ENCODE assay signal across 8 mouse cellular contexts in the genomic region with DNA sequence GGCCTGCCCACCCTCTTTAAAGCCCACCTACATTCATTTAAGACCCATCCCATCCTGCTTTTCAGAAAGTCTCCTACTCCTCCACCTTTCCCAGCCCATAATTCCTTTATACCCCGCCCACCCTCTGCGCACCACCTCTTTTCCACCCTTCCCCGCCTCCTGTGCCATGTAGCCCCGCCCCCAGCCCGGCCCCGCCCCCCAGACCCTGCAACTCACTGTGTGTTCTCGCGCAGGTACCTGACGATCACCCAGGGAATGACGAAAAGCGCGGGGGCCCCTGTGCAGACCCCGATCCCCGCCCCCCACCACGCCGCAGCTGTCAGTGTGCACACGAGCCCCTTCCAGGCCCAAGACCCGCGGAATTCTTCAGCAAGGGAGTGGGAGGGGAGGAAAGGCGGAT. TPM values are rescaled to one million over a fixed set of nuclear protein-coding genes. Genes with fewer than 3 reads are reported as not detected.
A peak's percentile ranks its signal among the peaks of the same experiment; 100 is the strongest.
DNase-seq lines count a peak whose midpoint lies in the region; ATAC-seq lines count a peak whose summit lies in the region.

No protein-coding gene starts in this region.

- H3K4me2 ChIP-seq in limb, embryonic 12.5 days = peak overlapping the region; percentile 66
- peak overlapping the region; percentile 64 for H3K4me2 ChIP-seq in neural tube, embryonic 12.5 days (replicated peaks)

- peaks cover 22% of the 10 kb centered on the region for H3K36me3 ChIP-seq in megakaryocyte, embryonic 14.5 days (replicated peaks; ENCODE audit: low read length)
- peaks cover 9% of the 10 kb centered on the region for H3K36me3 ChIP-seq in forebrain, embryonic 10.5 days (replicated peaks)
- H3K36me3 ChIP-seq in limb, embryonic 12.5 days = peaks cover 5% of the 10 kb centered on the region
- H3K36me3 ChIP-seq in neural tube, embryonic 12.5 days = no peaks in the 10 kb centered on the region

- 0 out of 2 replicates have a peak overlapping the region, but pooled peaks have one; percentile 20 for H3K27ac ChIP-seq in forebrain, embryonic 10.5 days
- no peak overlapping the region for H3K27ac ChIP-seq in limb, embryonic 12.5 days
- H3K27ac ChIP-seq in neural tube, embryonic 12.5 days = no peak overlapping the region

- H3K27me3 ChIP-seq in megakaryocyte, embryonic 14.5 days (replicated peaks) = peaks cover 56% of the 10 kb centered on the region
- H3K27me3 ChIP-seq in forebrain, embryonic 10.5 days (ENCODE audit: poor library complexity, severe bottlenecking) = peaks cover 70% of the 10 kb centered on the region
- H3K27me3 ChIP-seq in limb, embryonic 12.5 days = peaks cover 65% of the 10 kb centered on the region
- peaks cover 36% of the 10 kb centered on the region for H3K27me3 ChIP-seq in neural tube, embryonic 12.5 days (replicated peaks)

- no peak overlapping the region; the same call in 1 of the 2 replicates for H3K9ac ChIP-seq in limb, embryonic 12.5 days (replicated peaks)
- peak overlapping the region; percentile 45 for H3K9ac ChIP-seq in neural tube, embryonic 12.5 days

- WGBS in forebrain, embryonic 10.5 days = under 1% methylated on average over 20 of the region's 20 CpGs
- WGBS in limb, embryonic 12.5 days = 2% methylated on average over 20 of the region's 20 CpGs
- 2% methylated on average over 20 of the region's 20 CpGs for WGBS in neural tube, embryonic 12.5 days

- no peak for ATAC-seq in megakaryocyte, adult 5-6 weeks (ENCODE audit: poor library complexity, severe bottlenecking)
- ATAC-seq in limb, embryonic 12.5 days (ENCODE audit: insufficient number of reproducible peaks, insufficient read depth, low FRiP score, low TSS enrichment, low read depth) = no peak
- ATAC-seq in neural tube, embryonic 12.5 days (ENCODE audit: low FRiP score, low read depth) = 0 out of 2 replicates have a peak, but pooled peaks have one; percentile 26

- peak overlapping the region; percentile 78 for H3K4me3 ChIP-seq in megakaryocyte, embryonic 14.5 days (replicated peaks)
- peak overlapping the region; percentile 55 for H3K4me3 ChIP-seq in forebrain, embryonic 10.5 days
- peak overlapping the region; percentile 42 for H3K4me3 ChIP-seq in limb, embryonic 12.5 days (replicated peaks)
- H3K4me3 ChIP-seq in neural tube, embryonic 12.5 days = peak overlapping the region; percentile 33

- DNase-seq in forebrain, embryonic 10.5 days (ENCODE audit: extremely low spot score, low spot score) = peak; percentile 73
- no peak for DNase-seq in ovary, postnatal 10 days (ENCODE audit: low spot score)
- no peak for DNase-seq in layer of hippocampus, postnatal 25 days (ENCODE audit: extremely low spot score in 1 of 2, low spot score in 1 of 2)
- DNase-seq in natural killer cell, adult 2 months (ENCODE audit: low spot score in 2 of 2) = no peak

- H3K9me3 ChIP-seq in megakaryocyte, embryonic 14.5 days = no peaks in the 10 kb centered on the region
- no peaks in the 10 kb centered on the region for H3K9me3 ChIP-seq in forebrain, embryonic 10.5 days
- H3K9me3 ChIP-seq in limb, embryonic 12.5 days = no peaks in the 10 kb centered on the region
- H3K9me3 ChIP-seq in neural tube, embryonic 12.5 days = no peaks in the 10 kb centered on the region

- peaks cover 47% of the 10 kb centered on the region for H3K4me1 ChIP-seq in megakaryocyte, embryonic 14.5 days
- peaks cover 45% of the 10 kb centered on the region for H3K4me1 ChIP-seq in forebrain, embryonic 10.5 days
- peaks cover 30% of the 10 kb centered on the region for H3K4me1 ChIP-seq in limb, embryonic 12.5 days (replicated peaks)
- peaks cover 34% of the 10 kb centered on the region for H3K4me1 ChIP-seq in neural tube, embryonic 12.5 days

RNA-seq across cellular contexts. Expression of a gene that starts 5.8 kb away (rescaled TPM):
- polyA plus RNA-seq in megakaryocyte, embryonic 14.5 days (2012; ENCODE audit: insufficient read depth, low replicate concordance) = 1.2 TPM in 2 replicates
- not detected in 2 replicates for total RNA-seq in megakaryocyte, adult 5-6 weeks (2015)
- total RNA-seq in megakaryocyte, adult 5-6 weeks (2017) = not detected in 2 replicates
- polyA plus RNA-seq in forebrain, embryonic 10.5 days (2016; fragmentation: Nextera tagmentation; extraction: Ambion mirVana) = 0.22 and 0.25 TPM in 2 replicates
- 0.18 and 0.36 TPM in 2 replicates for polyA plus RNA-seq in limb, embryonic 12.5 days (2016; fragmentation: Nextera tagmentation; extraction: Ambion mirVana)
- 1.1 and 1.8 TPM in 2 replicates for polyA plus RNA-seq in neural tube, embryonic 12.5 days (2016; fragmentation: Nextera tagmentation; extraction: Ambion mirVana)
- total RNA-seq in layer of hippocampus, postnatal 25 days (2021) = under 1 TPM; 0.37 to 0.77 TPM

RNA-seq across cellular contexts. Expression of a gene that starts 10.6 kb away (rescaled TPM):
- 50.5 and 69.4 TPM in 2 replicates for polyA plus RNA-seq in megakaryocyte, embryonic 14.5 days (2012; ENCODE audit: insufficient read depth, low replicate concordance)
- total RNA-seq in megakaryocyte, adult 5-6 weeks (2015) = 44.2 and 53.7 TPM in 2 replicates
- total RNA-seq in megakaryocyte, adult 5-6 weeks (2017) = 28.3 and 32.4 TPM in 2 replicates
- 183 and 193 TPM in 2 replicates for polyA plus RNA-seq in forebrain, embryonic 10.5 days (2016; fragmentation: Nextera tagmentation; extraction: Ambion mirVana)
- 161 and 170 TPM in 2 replicates for polyA plus RNA-seq in limb, embryonic 12.5 days (2016; fragmentation: Nextera tagmentation; extraction: Ambion mirVana)
- 124 and 133 TPM in 2 replicates for polyA plus RNA-seq in neural tube, embryonic 12.5 days (2016; fragmentation: Nextera tagmentation; extraction: Ambion mirVana)
- 10 to 100 TPM; 72.4 to 84.8 TPM for total RNA-seq in layer of hippocampus, postnatal 25 days (2021)

RNA-seq across cellular contexts. Expression of a gene that starts 11.0 kb away (rescaled TPM):
- 5.0 and 11.8 TPM in 2 replicates for polyA plus RNA-seq in megakaryocyte, embryonic 14.5 days (2012; ENCODE audit: insufficient read depth, low replicate concordance)
- total RNA-seq in megakaryocyte, adult 5-6 weeks (2015) = 6.6 and 7.9 TPM in 2 replicates
- total RNA-seq in megakaryocyte, adult 5-6 weeks (2017) = 3.5 and 4.5 TPM in 2 replicates
- 14.7 and 16.0 TPM in 2 replicates for polyA plus RNA-seq in forebrain, embryonic 10.5 days (2016; fragmentation: Nextera tagmentation; extraction: Ambion mirVana)
- 15.9 and 17.2 TPM in 2 replicates for polyA plus RNA-seq in limb, embryonic 12.5 days (2016; fragmentation: Nextera tagmentation; extraction: Ambion mirVana)
- 19.5 and 20.9 TPM in 2 replicates for polyA plus RNA-seq in neural tube, embryonic 12.5 days (2016; fragmentation: Nextera tagmentation; extraction: Ambion mirVana)
- total RNA-seq in layer of hippocampus, postnatal 25 days (2021) = 10 to 100 TPM; 17.9 to 19.7 TPM

RNA-seq across cellular contexts. Expression of a gene that starts 16.1 kb away (rescaled TPM):
- 53.9 and 56.3 TPM in 2 replicates for polyA plus RNA-seq in megakaryocyte, embryonic 14.5 days (2012; ENCODE audit: insufficient read depth, low replicate concordance)
- total RNA-seq in megakaryocyte, adult 5-6 weeks (2015) = 5.2 and 9.1 TPM in 2 replicates
- total RNA-seq in megakaryocyte, adult 5-6 weeks (2017) = 8.7 and 13.4 TPM in 2 replicates
- polyA plus RNA-seq in forebrain, embryonic 10.5 days (2016; fragmentation: Nextera tagmentation; extraction: Ambion mirVana) = 5.3 and 6.4 TPM in 2 replicates
- 3.9 and 5.9 TPM in 2 replicates for polyA plus RNA-seq in limb, embryonic 12.5 days (2016; fragmentation: Nextera tagmentation; extraction: Ambion mirVana)
- 5.1 and 6.6 TPM in 2 replicates for polyA plus RNA-seq in neural tube, embryonic 12.5 days (2016; fragmentation: Nextera tagmentation; extraction: Ambion mirVana)
- total RNA-seq in layer of hippocampus, postnatal 25 days (2021) = 100 to 1,000 TPM; 157 to 164 TPM

RNA-seq across cellular contexts. Expression of a gene that starts 40.5 kb away (rescaled TPM):
- 28.9 and 35.0 TPM in 2 replicates for polyA plus RNA-seq in megakaryocyte, embryonic 14.5 days (2012; ENCODE audit: insufficient read depth, low replicate concordance)
- total RNA-seq in megakaryocyte, adult 5-6 weeks (2015) = 1.5 and 1.9 TPM in 2 replicates
- total RNA-seq in megakaryocyte, adult 5-6 weeks (2017) = 6.5 and 6.9 TPM in 2 replicates
- 17.8 and 18.4 TPM in 2 replicates for polyA plus RNA-seq in forebrain, embryonic 10.5 days (2016; fragmentation: Nextera tagmentation; extraction: Ambion mirVana)
- 19.3 and 19.6 TPM in 2 replicates for polyA plus RNA-seq in limb, embryonic 12.5 days (2016; fragmentation: Nextera tagmentation; extraction: Ambion mirVana)
- 18.3 and 19.9 TPM in 2 replicates for polyA plus RNA-seq in neural tube, embryonic 12.5 days (2016; fragmentation: Nextera tagmentation; extraction: Ambion mirVana)
- total RNA-seq in layer of hippocampus, postnatal 25 days (2021) = 10 to 100 TPM; 13.2 to 14.2 TPM
